12 mouse cellular contexts compared by ENCODE assay signal in the genomic region with DNA sequence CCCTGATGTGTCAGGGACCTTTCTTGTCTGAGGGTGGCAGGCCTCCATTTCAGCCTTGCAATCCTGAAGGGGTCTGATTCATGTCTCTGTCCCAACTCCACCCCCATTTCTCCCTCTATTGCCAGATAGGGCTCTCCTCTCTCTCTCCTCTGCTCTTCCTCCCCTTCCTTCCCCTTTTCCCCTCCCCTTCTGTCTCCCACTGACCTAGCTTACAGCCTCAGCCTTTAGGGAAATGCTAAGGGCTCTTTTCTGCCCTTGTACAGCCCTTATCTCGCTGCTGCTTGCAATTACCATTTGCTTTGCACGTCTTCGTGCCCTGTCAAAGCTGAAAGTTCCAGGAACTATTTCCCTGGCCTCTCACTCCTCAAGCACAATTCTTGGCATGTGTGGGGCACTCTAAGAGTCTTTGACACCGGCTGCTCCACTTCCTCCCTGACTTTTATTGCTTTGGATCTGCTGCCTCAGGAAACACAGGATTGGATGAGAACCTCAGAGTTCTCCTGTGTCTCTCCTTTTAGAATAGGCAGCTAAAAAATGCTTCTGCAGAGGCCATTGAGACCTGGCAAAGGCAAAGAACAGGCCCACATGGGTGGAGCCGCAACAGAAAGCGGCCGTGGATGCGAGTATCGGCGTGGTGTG.
DNase-seq lines count a peak whose midpoint lies in the region; ATAC-seq and TF ChIP-seq lines count a peak whose summit lies in the region.
"Had no signal": no experiment of that assay in that cellular context is flagged by ENCODE, and none has a peak within 500 bp of the region (broad histone marks: within the 10 kb centered on the region; RNA-seq: fewer than 3 reads in every experiment).

No protein-coding gene starts in this region.

- intact Hi-C loops in heart, postnatal 36 days (cut with DNase I), result no loop called here

- H3K27me3 ChIP-seq in heart, embryonic 16.5 days (ENCODE audit: control insufficient read depth, insufficient read depth, low read length), result no peaks in the 10 kb centered on the region
- H3K27me3 ChIP-seq in lung, embryonic 14.5 days (ENCODE audit: insufficient read depth, low read length), result no peaks in the 10 kb centered on the region
- H3K27me3 ChIP-seq in midbrain, embryonic 13.5 days, result no peaks in the 10 kb centered on the region
- H3K27me3 ChIP-seq in midbrain, postnatal 0 days (ENCODE audit: insufficient read depth, low read length), result no peaks in the 10 kb centered on the region
- H3K27me3 ChIP-seq: forebrain, embryonic 13.5 days had no signal

- WGBS in heart, embryonic 16.5 days, result 55% methylated on average over 10 of the region's 10 CpGs
- 59% methylated on average over 10 of the region's 10 CpGs for WGBS in lung, embryonic 14.5 days
- WGBS in midbrain, embryonic 13.5 days, result 89% methylated on average over 10 of the region's 10 CpGs
- 80% methylated on average over 10 of the region's 10 CpGs for WGBS in midbrain, postnatal 0 days

- H3K27ac ChIP-seq in heart, embryonic 16.5 days (ENCODE audit: low read length), result peak overlapping the region; percentile 30
- no peak overlapping the region for H3K27ac ChIP-seq in lung, embryonic 14.5 days (ENCODE audit: low read depth)
- no peak overlapping the region for H3K27ac ChIP-seq in midbrain, embryonic 13.5 days
- H3K27ac ChIP-seq in midbrain, postnatal 0 days (ENCODE audit: low read depth, low read length), result no peak overlapping the region
- H3K27ac ChIP-seq: forebrain, embryonic 13.5 days; liver, embryonic 14.5 days had no signal

- no peak for TF ChIP-seq CTCF in lung, embryonic 14.5 days (IDR thresholded peaks at IDR 0.05; ENCODE audit: low read depth)
- no peak for TF ChIP-seq CTCF in midbrain, postnatal 0 days (IDR thresholded peaks at IDR 0.05)

- ATAC-seq in heart, embryonic 16.5 days (replicated peaks; ENCODE audit: extremely low read depth, insufficient read depth, low FRiP score), result peak; percentile 32
- ATAC-seq in lung, embryonic 14.5 days (ENCODE audit: insufficient read depth), result peak; percentile 62; the same call in 1 of the 2 replicates
- no peak for ATAC-seq in midbrain, embryonic 13.5 days
- ATAC-seq in midbrain, postnatal 0 days (ENCODE audit: low FRiP score), result no peak
- ATAC-seq: forebrain, embryonic 13.5 days had no signal

- H3K9ac ChIP-seq in heart, embryonic 16.5 days (ENCODE audit: low read length), result no peak overlapping the region
- no peak overlapping the region for H3K9ac ChIP-seq in lung, embryonic 14.5 days
- no peak overlapping the region for H3K9ac ChIP-seq in midbrain, embryonic 13.5 days (replicated peaks)
- H3K9ac ChIP-seq in midbrain, postnatal 0 days (replicated peaks; ENCODE audit: low read length, poor library complexity, severe bottlenecking), result no peak overlapping the region
- H3K9ac ChIP-seq: forebrain, embryonic 13.5 days; liver, embryonic 14.5 days had no signal

- H3K4me2 ChIP-seq in heart, embryonic 16.5 days (ENCODE audit: low read depth, low read length), result no peak overlapping the region
- H3K4me2 ChIP-seq in lung, embryonic 14.5 days, result no peak overlapping the region
- H3K4me2 ChIP-seq in midbrain, embryonic 13.5 days (replicated peaks), result no peak overlapping the region
- H3K4me2 ChIP-seq in midbrain, postnatal 0 days (ENCODE audit: low read depth, low read length, poor library complexity, severe bottlenecking), result no peak overlapping the region
- H3K4me2 ChIP-seq: forebrain, embryonic 13.5 days had no signal

- H3K4me3 ChIP-seq in heart, embryonic 16.5 days (ENCODE audit: low read length), result no peak overlapping the region
- H3K4me3 ChIP-seq in lung, embryonic 14.5 days (ENCODE audit: low read depth, low read length), result no peak overlapping the region
- H3K4me3 ChIP-seq in midbrain, embryonic 13.5 days (replicated peaks), result no peak overlapping the region
- H3K4me3 ChIP-seq in midbrain, postnatal 0 days (ENCODE audit: low read depth, low read length), result no peak overlapping the region
- H3K4me3 ChIP-seq: forebrain, embryonic 13.5 days had no signal

- H3K4me1 ChIP-seq in heart, embryonic 16.5 days (ENCODE audit: control insufficient read depth, insufficient read depth, low read length), result peaks cover 5% of the 10 kb centered on the region; the same call in 1 of the 2 replicates
- no peaks in the 10 kb centered on the region for H3K4me1 ChIP-seq in lung, embryonic 14.5 days (ENCODE audit: insufficient read depth)
- no peaks in the 10 kb centered on the region for H3K4me1 ChIP-seq in midbrain, embryonic 13.5 days (replicated peaks)
- H3K4me1 ChIP-seq in midbrain, postnatal 0 days (ENCODE audit: insufficient read depth, low read length), result no peaks in the 10 kb centered on the region
- H3K4me1 ChIP-seq: forebrain, embryonic 13.5 days had no signal

- H3K9me3 ChIP-seq in heart, embryonic 16.5 days (replicated peaks; ENCODE audit: control insufficient read depth, low read length), result no peaks in the 10 kb centered on the region
- H3K9me3 ChIP-seq in lung, embryonic 14.5 days (ENCODE audit: low read depth, low read length), result no peaks in the 10 kb centered on the region
- no peaks in the 10 kb centered on the region for H3K9me3 ChIP-seq in midbrain, embryonic 13.5 days
- H3K9me3 ChIP-seq in midbrain, postnatal 0 days (ENCODE audit: low read length), result no peaks in the 10 kb centered on the region
- H3K9me3 ChIP-seq: forebrain, embryonic 13.5 days had no signal

- no peak for DNase-seq in heart, postnatal 36 days
- DNase-seq in adipocyte (ENCODE audit: low spot score), result peak; percentile 53
- DNase-seq in kidney, adult 9 months, result peak; percentile 44
- DNase-seq in lung, embryonic 14.5 days, result peak; percentile 50
- no peak for DNase-seq in midbrain, postnatal 0 days (ENCODE audit: low spot score)
- DNase-seq in cerebellum, postnatal 25 days, result no peak
- DNase-seq: right cerebral cortex, postnatal 4 days; thymus, postnatal 4 days had no signal

- no peaks in the 10 kb centered on the region for H3K36me3 ChIP-seq in heart, embryonic 16.5 days (ENCODE audit: control insufficient read depth, insufficient read depth)
- no peaks in the 10 kb centered on the region for H3K36me3 ChIP-seq in lung, embryonic 14.5 days (ENCODE audit: insufficient read depth)
- H3K36me3 ChIP-seq in midbrain, embryonic 13.5 days, result no peaks in the 10 kb centered on the region
- no peaks in the 10 kb centered on the region for H3K36me3 ChIP-seq in midbrain, postnatal 0 days (ENCODE audit: insufficient read depth, low read length)

Comparison
In these comparisons a context has a peak if more than half of its experiments do, and no peak if none do; other contexts are left out.
1. ATAC-seq: peak in heart, embryonic 16.5 days (single experiment) and lung, embryonic 14.5 days (single experiment); none in midbrain, embryonic 13.5 days (single experiment) and midbrain, postnatal 0 days (single experiment).
2. DNase-seq: peak in adipocyte (single experiment), kidney, adult 9 months (single experiment) and lung, embryonic 14.5 days (single experiment); none in heart, postnatal 36 days (0 of 2), midbrain, postnatal 0 days (single experiment) and cerebellum, postnatal 25 days (0 of 2).